In genomic region chr15:98992086-98992912, GRCm38 (mm10) we compare ENCODE assay signal across 8 mouse cellular contexts. TPM values are rescaled to one million over a fixed set of nuclear protein-coding genes. Genes with fewer than 3 reads are reported as not detected.
A peak's percentile ranks its signal among the peaks of the same experiment; 100 is the strongest.
DNase-seq lines count a peak whose midpoint lies in the region; ATAC-seq and TF ChIP-seq lines count a peak whose summit lies in the region.

No protein-coding gene starts in this region.

- H3K27ac ChIP-seq in cortical plate, adult 2 months (ENCODE audit: insufficient read depth, low read length) = peak overlapping the region; percentile 58
- H3K27ac ChIP-seq in heart, embryonic 11.5 days (ENCODE audit: low read depth, low read length) = peak overlapping the region; percentile 94
- peak overlapping the region; percentile 89; the same call in 1 of the 2 replicates for H3K27ac ChIP-seq in liver, embryonic 13.5 days

- H3K4me3 ChIP-seq in cortical plate, adult 2 months (ENCODE audit: insufficient read depth, low read length) = peak overlapping the region; percentile 37
- H3K4me3 ChIP-seq in heart, embryonic 11.5 days (ENCODE audit: low read depth, low read length) = peak overlapping the region; percentile 39
- peak overlapping the region; percentile 60 for H3K4me3 ChIP-seq in liver, embryonic 13.5 days (replicated peaks)

- no peaks in the 10 kb centered on the region for H3K27me3 ChIP-seq in heart, embryonic 11.5 days (ENCODE audit: control insufficient read depth, insufficient read depth, low read length)
- H3K27me3 ChIP-seq in liver, embryonic 13.5 days = no peaks in the 10 kb centered on the region

- peak overlapping the region; percentile 69 for H3K9ac ChIP-seq in heart, embryonic 11.5 days (ENCODE audit: low read depth, low read length)
- peak overlapping the region; percentile 78 for H3K9ac ChIP-seq in liver, embryonic 13.5 days

- DNase-seq in kidney, adult 11 months = peak; percentile 41
- no peak for DNase-seq in kidney, postnatal 14 days
- DNase-seq in kidney, postnatal 10 days = peak; percentile 60
- DNase-seq in liver, embryonic 13.5 days = peak; percentile 43
- peak; percentile 77 for DNase-seq in naive thymus-derived CD4-positive, alpha-beta T cell, adult 2 months (ENCODE audit: low read depth)
- peak; percentile 64 for DNase-seq in thymus, postnatal 25 days

- no peak for TF ChIP-seq CTCF in cortical plate, adult 2 months (IDR thresholded peaks at IDR 0.05; ENCODE audit: extremely low read depth, insufficient read depth, low read length)

- peak; percentile 93 for TF ChIP-seq POLR2A in cortical plate, adult 2 months (IDR thresholded peaks at IDR 0.05; ENCODE audit: extremely low read depth, insufficient read depth, low read length)

- peaks cover 4% of the 10 kb centered on the region; the same call in 1 of the 2 replicates for H3K4me1 ChIP-seq in cortical plate, adult 2 months (ENCODE audit: control insufficient read depth, insufficient read depth, low read length)
- H3K4me1 ChIP-seq in heart, embryonic 11.5 days (ENCODE audit: control insufficient read depth, insufficient read depth, low read length) = peaks cover 57% of the 10 kb centered on the region
- peaks cover 23% of the 10 kb centered on the region for H3K4me1 ChIP-seq in liver, embryonic 13.5 days (replicated peaks)

- H3K4me2 ChIP-seq in heart, embryonic 11.5 days = peak overlapping the region; percentile 66
- peak overlapping the region; percentile 83 for H3K4me2 ChIP-seq in liver, embryonic 13.5 days

- no peaks in the 10 kb centered on the region for H3K9me3 ChIP-seq in heart, embryonic 11.5 days (replicated peaks; ENCODE audit: control insufficient read depth, low read length)
- H3K9me3 ChIP-seq in liver, embryonic 13.5 days (replicated peaks) = no peaks in the 10 kb centered on the region

- no peaks in the 10 kb centered on the region for H3K36me3 ChIP-seq in heart, embryonic 11.5 days (ENCODE audit: control insufficient read depth, insufficient read depth, low read length)
- H3K36me3 ChIP-seq in liver, embryonic 13.5 days = no peaks in the 10 kb centered on the region

- 32% methylated on average over 17 of the region's 17 CpGs for WGBS in heart, embryonic 11.5 days (ENCODE audit: insufficient replicate concordance)
- WGBS in liver, embryonic 13.5 days (ENCODE audit: insufficient replicate concordance) = 25% methylated on average over 17 of the region's 17 CpGs

- no peak for ATAC-seq in heart, embryonic 11.5 days (replicated peaks; ENCODE audit: insufficient number of reproducible peaks, low FRiP score, low TSS enrichment)
- ATAC-seq in liver, embryonic 13.5 days (ENCODE audit: low read depth) = peak; percentile 40

RNA-seq across cellular contexts. Expression of gene Tuba1c, which starts 37.4 kb away (rescaled TPM):
- polyA plus RNA-seq in cortical plate, adult 2 months (2012; rRNA removed) = 5.5 and 7.1 TPM in 2 replicates
- 167 and 169 TPM in 2 replicates for polyA plus RNA-seq in heart, embryonic 11.5 days (2014; fragmentation: Nextera tagmentation; extraction: Ambion mirVana)
- 239 and 246 TPM in 2 replicates for polyA plus RNA-seq in liver, embryonic 13.5 days (2015; fragmentation: Nextera tagmentation; extraction: Ambion mirVana)

RNA-seq across cellular contexts. Expression of gene Tuba1a, which starts 38.8 kb away (rescaled TPM):
- polyA plus RNA-seq in cortical plate, adult 2 months (2012; rRNA removed) = 1,321 and 1,512 TPM in 2 replicates
- polyA plus RNA-seq in heart, embryonic 11.5 days (2014; fragmentation: Nextera tagmentation; extraction: Ambion mirVana) = 1,237 and 1,376 TPM in 2 replicates
- 109 TPM in 2 replicates for polyA plus RNA-seq in liver, embryonic 13.5 days (2015; fragmentation: Nextera tagmentation; extraction: Ambion mirVana)

RNA-seq across cellular contexts. Expression of gene Gm49450, which starts 38.9 kb away (rescaled TPM):
- 0.35 and 0.55 TPM in 2 replicates for polyA plus RNA-seq in cortical plate, adult 2 months (2012; rRNA removed)
- not detected in 2 replicates for polyA plus RNA-seq in heart, embryonic 11.5 days (2014; fragmentation: Nextera tagmentation; extraction: Ambion mirVana)
- not detected in 2 replicates for polyA plus RNA-seq in liver, embryonic 13.5 days (2015; fragmentation: Nextera tagmentation; extraction: Ambion mirVana)

RNA-seq across cellular contexts. Expression of gene Tuba1b, which starts 57.9 kb away (rescaled TPM):
- 1,160 and 1,231 TPM in 2 replicates for polyA plus RNA-seq in cortical plate, adult 2 months (2012; rRNA removed)
- 1,819 and 1,826 TPM in 2 replicates for polyA plus RNA-seq in heart, embryonic 11.5 days (2014; fragmentation: Nextera tagmentation; extraction: Ambion mirVana)
- polyA plus RNA-seq in liver, embryonic 13.5 days (2015; fragmentation: Nextera tagmentation; extraction: Ambion mirVana) = 1,202 and 1,287 TPM in 2 replicates

Comparison
In these comparisons a context has a peak if more than half of its experiments do, and no peak if none do; other contexts are left out.
1. RNA of gene Tuba1c, which starts 37.4 kb away (polyA plus RNA-seq): 239 to 246 TPM in liver, embryonic 13.5 days and 167 to 169 TPM in heart, embryonic 11.5 days; 5.5 to 7.1 TPM in cortical plate, adult 2 months; every median in the first group is over 10 times any median in the second.
2. RNA of gene Tuba1a, which starts 38.8 kb away (polyA plus RNA-seq): 1,321 to 1,512 TPM in cortical plate, adult 2 months and 1,237 to 1,376 TPM in heart, embryonic 11.5 days; 109 TPM in liver, embryonic 13.5 days; every median in the first group is over 10 times any median in the second.
3. Peak in every context shown above with its lines, with median percentiles within 50 percentile points of each other: H3K27ac ChIP-seq and H3K4me3 ChIP-seq.